Comparison of ENCODE assay signal across 8 mouse cellular contexts in genomic region chr14:48537795-48538766, GRCm38 (mm10).
DNase-seq lines count a peak whose midpoint lies in the region; ATAC-seq and TF ChIP-seq lines count a peak whose summit lies in the region.

No protein-coding gene starts in this region.

- H3K36me3 ChIP-seq in intestine, embryonic 15.5 days, result no peaks in the 10 kb centered on the region
- H3K36me3 ChIP-seq in intestine, postnatal 0 days (ENCODE audit: control insufficient read depth, insufficient read depth), result no peaks in the 10 kb centered on the region
- H3K36me3 ChIP-seq in liver, embryonic 13.5 days, result no peaks in the 10 kb centered on the region
- H3K36me3 ChIP-seq in stomach, embryonic 15.5 days, result no peaks in the 10 kb centered on the region
- H3K36me3 ChIP-seq in thymus, adult 2 months (ENCODE audit: control insufficient read depth, insufficient read depth, low read length), result no peaks in the 10 kb centered on the region

- no peaks in the 10 kb centered on the region; the same call in 1 of the 2 replicates for H3K27me3 ChIP-seq in intestine, embryonic 15.5 days (replicated peaks)
- H3K27me3 ChIP-seq in intestine, postnatal 0 days (replicated peaks; ENCODE audit: control insufficient read depth, insufficient read depth, low read length), result no peaks in the 10 kb centered on the region
- H3K27me3 ChIP-seq in liver, embryonic 13.5 days, result no peaks in the 10 kb centered on the region
- no peaks in the 10 kb centered on the region for H3K27me3 ChIP-seq in stomach, embryonic 15.5 days (replicated peaks)
- no peaks in the 10 kb centered on the region for H3K27me3 ChIP-seq in thymus, adult 2 months (ENCODE audit: control insufficient read depth, insufficient read depth, low read length)

- TF ChIP-seq CTCF in intestine, postnatal 0 days (IDR thresholded peaks at IDR 0.05; ENCODE audit: low read depth), result no peak
- no peak for TF ChIP-seq CTCF in thymus, adult 2 months (IDR thresholded peaks at IDR 0.05; ENCODE audit: borderline replicate concordance, control insufficient read depth, extremely low read depth, insufficient read depth, low read length, poor library complexity)

- H3K4me3 ChIP-seq in intestine, embryonic 15.5 days (replicated peaks), result no peak overlapping the region
- H3K4me3 ChIP-seq in intestine, postnatal 0 days (ENCODE audit: low read depth, low read length), result no peak overlapping the region
- peak overlapping the region; percentile 69 for H3K4me3 ChIP-seq in liver, embryonic 13.5 days (replicated peaks)
- H3K4me3 ChIP-seq in stomach, embryonic 15.5 days (replicated peaks), result no peak overlapping the region
- no peak overlapping the region for H3K4me3 ChIP-seq in thymus, adult 2 months (ENCODE audit: control insufficient read depth, insufficient read depth, low read length)

- H3K27ac ChIP-seq in intestine, embryonic 15.5 days, result no peak overlapping the region
- H3K27ac ChIP-seq in intestine, postnatal 0 days (ENCODE audit: low read depth, low read length), result no peak overlapping the region
- H3K27ac ChIP-seq in liver, embryonic 13.5 days, result peak overlapping the region; percentile 99
- no peak overlapping the region for H3K27ac ChIP-seq in stomach, embryonic 15.5 days
- no peak overlapping the region for H3K27ac ChIP-seq in thymus, adult 2 months (ENCODE audit: control insufficient read depth, insufficient read depth, low read length)

- WGBS in intestine, embryonic 15.5 days, result 68% methylated on average over 14 of the region's 14 CpGs
- WGBS in intestine, postnatal 0 days, result 68% methylated on average over 14 of the region's 14 CpGs
- 28% methylated on average over 14 of the region's 14 CpGs for WGBS in liver, embryonic 13.5 days (ENCODE audit: insufficient replicate concordance)
- WGBS in stomach, embryonic 15.5 days, result 65% methylated on average over 14 of the region's 14 CpGs
- 84% methylated on average over 14 of the region's 14 CpGs for WGBS in thymus, adult 2 months

- ATAC-seq in intestine, embryonic 15.5 days, result peak; percentile 67; the same call in 1 of the 2 replicates
- no peak for ATAC-seq in intestine, postnatal 0 days
- ATAC-seq in common myeloid progenitor, adult 5-6 weeks (replicated peaks; ENCODE audit: low read depth, poor library complexity, severe bottlenecking), result peak; percentile 79
- ATAC-seq in liver, embryonic 13.5 days (ENCODE audit: low read depth), result peak; percentile 96
- ATAC-seq in stomach, embryonic 15.5 days (ENCODE audit: insufficient read depth, low FRiP score, low read depth), result peak; percentile 91; the same call in 1 of the 2 replicates

- no peak for TF ChIP-seq POLR2A in thymus, adult 2 months (IDR thresholded peaks at IDR 0.05; ENCODE audit: control insufficient read depth, extremely low read depth, insufficient read depth, low read length, poor library complexity)

- DNase-seq in adipocyte (ENCODE audit: low spot score), result peak; percentile 81
- DNase-seq in liver, embryonic 13.5 days, result peak; percentile 77
- no peak for DNase-seq in urinary bladder, postnatal 10 days (ENCODE audit: low spot score)
- no peak for DNase-seq in thymus, adult 2 months

- no peak overlapping the region for H3K4me2 ChIP-seq in intestine, embryonic 15.5 days (replicated peaks)
- no peak overlapping the region for H3K4me2 ChIP-seq in intestine, postnatal 0 days (replicated peaks; ENCODE audit: low read depth)
- peak overlapping the region; percentile 72 for H3K4me2 ChIP-seq in liver, embryonic 13.5 days
- H3K4me2 ChIP-seq in stomach, embryonic 15.5 days, result no peak overlapping the region

- H3K9ac ChIP-seq in intestine, embryonic 15.5 days, result no peak overlapping the region
- H3K9ac ChIP-seq in intestine, postnatal 0 days (ENCODE audit: low read depth, low read length), result no peak overlapping the region
- peak overlapping the region; percentile 84 for H3K9ac ChIP-seq in liver, embryonic 13.5 days
- H3K9ac ChIP-seq in stomach, embryonic 15.5 days, result no peak overlapping the region

- H3K9me3 ChIP-seq in intestine, embryonic 15.5 days, result no peaks in the 10 kb centered on the region
- no peaks in the 10 kb centered on the region for H3K9me3 ChIP-seq in intestine, postnatal 0 days (ENCODE audit: control insufficient read depth)
- H3K9me3 ChIP-seq in liver, embryonic 13.5 days (replicated peaks), result no peaks in the 10 kb centered on the region
- no peaks in the 10 kb centered on the region for H3K9me3 ChIP-seq in stomach, embryonic 15.5 days

- no peaks in the 10 kb centered on the region for H3K4me1 ChIP-seq in intestine, embryonic 15.5 days (replicated peaks)
- H3K4me1 ChIP-seq in intestine, postnatal 0 days (replicated peaks; ENCODE audit: control insufficient read depth, insufficient read depth, low read length), result no peaks in the 10 kb centered on the region
- peaks cover 56% of the 10 kb centered on the region for H3K4me1 ChIP-seq in liver, embryonic 13.5 days (replicated peaks)
- H3K4me1 ChIP-seq in stomach, embryonic 15.5 days, result no peaks in the 10 kb centered on the region
- H3K4me1 ChIP-seq in thymus, adult 2 months (replicated peaks; ENCODE audit: control insufficient read depth, insufficient read depth, low read length), result no peaks in the 10 kb centered on the region

Comparison
In these comparisons a context has a peak if more than half of its experiments do, and no peak if none do; other contexts are left out.
1. DNase-seq: peak in adipocyte (single experiment) and liver, embryonic 13.5 days (single experiment); none in urinary bladder, postnatal 10 days (single experiment) and thymus, adult 2 months (single experiment).